Mouse (Mus musculus): ENCODE measurements around the gene Ssbp4. TPM values are rescaled to one million over a fixed set of nuclear protein-coding genes. Genes with fewer than 3 reads are reported as not detected.

Gene Ssbp4
- polyA plus RNA-seq, 1 experiment, result 133 TPM

DNA sequence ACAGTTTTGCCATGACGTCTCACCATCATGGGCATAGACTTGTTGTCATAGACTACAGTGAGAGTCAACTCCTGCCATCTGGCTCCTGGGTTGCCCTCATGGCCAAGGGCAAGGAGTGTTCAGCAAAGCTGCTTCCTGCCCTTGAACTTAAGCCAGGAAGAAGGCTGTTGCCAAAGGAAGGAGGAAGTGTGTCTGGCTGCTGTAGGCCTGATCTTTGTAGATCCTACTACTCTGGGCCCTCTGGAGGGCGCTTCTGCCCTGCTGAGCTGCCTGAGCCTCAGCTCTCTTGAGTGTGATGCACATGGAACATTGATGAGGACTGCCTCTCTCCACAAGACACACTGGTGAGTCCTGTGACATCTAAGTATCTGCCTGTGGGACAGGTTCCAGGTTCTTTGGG is 48.6 kb downstream of the Ssbp4 start:
- TF ChIP-seq MAX (IDR thresholded peaks at IDR 0.05; ENCODE audit: low read depth) (no peak), SRF (IDR thresholded peaks at IDR 0.05; ENCODE audit: control insufficient read depth, insufficient read length, low read depth) (no peak), POLR2AphosphoS2 (IDR thresholded peaks at IDR 0.05; ENCODE audit: insufficient read length, low read depth) (no peak)
- peaks cover 41% of the 10 kb centered on the region for H3K79me2 ChIP-seq (ENCODE audit: control insufficient read depth, insufficient read depth)
- H3K36me3 ChIP-seq (ENCODE audit: control insufficient read depth, insufficient read depth), result no peaks in the 10 kb centered on the region
- no peak overlapping the region for H3K4me2 ChIP-seq (ENCODE audit: low read depth)
- no peaks in the 10 kb centered on the region for H3K27me3 ChIP-seq (ENCODE audit: control insufficient read depth, insufficient read depth, insufficient read length)
- H3K4me3 ChIP-seq, result no peak overlapping the region
- no peak overlapping the region for H3ac ChIP-seq (ENCODE audit: control insufficient read depth, insufficient read length)

DNA sequence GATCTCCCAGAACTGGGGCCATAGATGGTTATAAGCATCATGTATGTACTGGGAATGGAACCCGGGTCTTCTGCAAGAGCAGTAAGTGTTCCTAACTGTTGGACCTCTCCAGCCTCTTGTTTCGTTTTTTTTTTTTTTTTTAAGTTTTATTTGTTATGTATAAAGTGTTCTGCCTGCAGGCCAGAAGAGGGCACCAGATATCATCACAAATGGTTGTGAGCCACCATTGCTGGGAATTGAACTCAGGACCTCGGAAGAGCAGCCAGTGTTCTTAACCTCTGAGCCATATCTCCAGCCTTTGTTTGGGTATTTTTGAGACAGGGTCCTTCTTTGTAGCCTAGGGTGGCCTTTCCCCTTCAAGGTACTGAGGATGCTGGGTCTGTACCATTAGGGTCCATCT is 49.7 kb downstream of the Ssbp4 start:
- Histone ChIP-seq H3ac (ENCODE audit: control insufficient read depth, insufficient read length) (no peak overlapping the region), H3K4me3 (no peak overlapping the region)

GRCm38 (mm10) chr8:70558334-70558733 is 50.3 kb downstream of the Ssbp4 start:
- Histone ChIP-seq H3K27me3 (ENCODE audit: control insufficient read depth, insufficient read depth, insufficient read length) (no peaks in the 10 kb centered on the region), H3K79me2 (ENCODE audit: control insufficient read depth, insufficient read depth) (peaks cover 46% of the 10 kb centered on the region), H3K4me2 (ENCODE audit: low read depth) (no peak overlapping the region), H3K36me3 (ENCODE audit: control insufficient read depth, insufficient read depth) (no peaks in the 10 kb centered on the region), H3K4me3 (no peak overlapping the region), H3ac (ENCODE audit: control insufficient read depth, insufficient read length) (no peak overlapping the region)
- no peak for TF ChIP-seq SRF (IDR thresholded peaks at IDR 0.05; ENCODE audit: control insufficient read depth, insufficient read length, low read depth)
- no peak for TF ChIP-seq TCF12 (IDR thresholded peaks at IDR 0.05; ENCODE audit: insufficient read depth, poor library complexity, severe bottlenecking)
- no peak for TF ChIP-seq MYOG (IDR thresholded peaks at IDR 0.05; ENCODE audit: control insufficient read depth in 1 of 3, insufficient read depth in 1 of 3, insufficient read length in 2 of 3, low read depth in 2 of 3)
- TF ChIP-seq MAX (IDR thresholded peaks at IDR 0.05; ENCODE audit: low read depth), result no peak
- no peak for TF ChIP-seq CEBPB (IDR thresholded peaks at IDR 0.05; ENCODE audit: insufficient read depth, poor library complexity, severe bottlenecking)
- TF ChIP-seq REST (IDR thresholded peaks at IDR 0.05; ENCODE audit: insufficient read depth, insufficient read length), result no peak
- no peak for TF ChIP-seq TCF3 (IDR thresholded peaks at IDR 0.05; ENCODE audit: insufficient read length, low read depth)
- no peak for TF ChIP-seq MYOD1 (IDR thresholded peaks at IDR 0.05; ENCODE audit: control insufficient read depth in 1 of 3, insufficient read length in 2 of 3, low read depth in 2 of 3)
- no peak for TF ChIP-seq POLR2A (IDR thresholded peaks at IDR 0.05; ENCODE audit: insufficient read length, low read depth)
- no peak for TF ChIP-seq E2F4 (IDR thresholded peaks at IDR 0.05; ENCODE audit: insufficient read depth)
- TF ChIP-seq POLR2AphosphoS2 (IDR thresholded peaks at IDR 0.05; ENCODE audit: insufficient read length, low read depth), result no peak
- TF ChIP-seq USF1 (IDR thresholded peaks at IDR 0.05; ENCODE audit: low read depth), result no peak

More for the DNA sequence above, 49.7 kb downstream of the Ssbp4 start:
- Histone ChIP-seq H3K27me3 (ENCODE audit: control insufficient read depth, insufficient read depth, insufficient read length) (no peaks in the 10 kb centered on the region), H3K4me2 (ENCODE audit: low read depth) (no peak overlapping the region), H3K36me3 (ENCODE audit: control insufficient read depth, insufficient read depth) (no peaks in the 10 kb centered on the region), H3K79me2 (ENCODE audit: control insufficient read depth, insufficient read depth) (peaks cover 46% of the 10 kb centered on the region)
- TF ChIP-seq MYOD1 (IDR thresholded peaks at IDR 0.05; ENCODE audit: control insufficient read depth in 1 of 3, insufficient read length in 2 of 3, low read depth in 2 of 3) (no peak), REST (IDR thresholded peaks at IDR 0.05; ENCODE audit: insufficient read depth, insufficient read length) (no peak), CEBPB (IDR thresholded peaks at IDR 0.05; ENCODE audit: insufficient read depth, poor library complexity, severe bottlenecking) (no peak), TCF3 (IDR thresholded peaks at IDR 0.05; ENCODE audit: insufficient read length, low read depth) (no peak), USF1 (IDR thresholded peaks at IDR 0.05; ENCODE audit: low read depth) (no peak), E2F4 (IDR thresholded peaks at IDR 0.05; ENCODE audit: insufficient read depth) (no peak), POLR2AphosphoS2 (IDR thresholded peaks at IDR 0.05; ENCODE audit: insufficient read length, low read depth) (no peak), TCF12 (IDR thresholded peaks at IDR 0.05; ENCODE audit: insufficient read depth, poor library complexity, severe bottlenecking) (no peak), SRF (IDR thresholded peaks at IDR 0.05; ENCODE audit: control insufficient read depth, insufficient read length, low read depth) (no peak), MAX (IDR thresholded peaks at IDR 0.05; ENCODE audit: low read depth) (no peak), POLR2A (IDR thresholded peaks at IDR 0.05; ENCODE audit: insufficient read length, low read depth) (no peak), MYOG (IDR thresholded peaks at IDR 0.05; ENCODE audit: control insufficient read depth in 1 of 3, insufficient read depth in 1 of 3, insufficient read length in 2 of 3, low read depth in 2 of 3) (no peak)

GRCm38 (mm10) chr8:70555079-70555747 is 53.5 kb downstream of the Ssbp4 start:
- Histone ChIP-seq H3K4me3 (no peak overlapping the region), H3K27me3 (ENCODE audit: control insufficient read depth, insufficient read depth, insufficient read length) (no peaks in the 10 kb centered on the region), H3ac (ENCODE audit: control insufficient read depth, insufficient read length) (no peak overlapping the region), H3K4me2 (ENCODE audit: low read depth) (no peak overlapping the region), H3K36me3 (ENCODE audit: control insufficient read depth, insufficient read depth) (no peaks in the 10 kb centered on the region), H3K79me2 (ENCODE audit: control insufficient read depth, insufficient read depth) (peaks cover 61% of the 10 kb centered on the region)
- TF ChIP-seq SRF (IDR thresholded peaks at IDR 0.05; ENCODE audit: control insufficient read depth, insufficient read length, low read depth) (no peak), POLR2AphosphoS2 (IDR thresholded peaks at IDR 0.05; ENCODE audit: insufficient read length, low read depth) (no peak), MAX (IDR thresholded peaks at IDR 0.05; ENCODE audit: low read depth) (no peak), TCF3 (IDR thresholded peaks at IDR 0.05; ENCODE audit: insufficient read length, low read depth) (no peak), E2F4 (IDR thresholded peaks at IDR 0.05; ENCODE audit: insufficient read depth) (no peak), MYOD1 (IDR thresholded peaks at IDR 0.05; ENCODE audit: control insufficient read depth in 1 of 3, insufficient read length in 2 of 3, low read depth in 2 of 3) (no peak), REST (IDR thresholded peaks at IDR 0.05; ENCODE audit: insufficient read depth, insufficient read length) (no peak), USF1 (IDR thresholded peaks at IDR 0.05; ENCODE audit: low read depth) (no peak), TCF12 (IDR thresholded peaks at IDR 0.05; ENCODE audit: insufficient read depth, poor library complexity, severe bottlenecking) (no peak), MYOG (IDR thresholded peaks at IDR 0.05; ENCODE audit: control insufficient read depth in 1 of 3, insufficient read depth in 1 of 3, insufficient read length in 2 of 3, low read depth in 2 of 3) (no peak), CEBPB (IDR thresholded peaks at IDR 0.05; ENCODE audit: insufficient read depth, poor library complexity, severe bottlenecking) (no peak), POLR2A (IDR thresholded peaks at IDR 0.05; ENCODE audit: insufficient read length, low read depth) (no peak)

All from myocyte (in vitro differentiated cells).